Mouse (Mus musculus) spleen, adult 12 weeks (tissue): Measurements from ENCODE around the gene Olfr193.
"Not testable (repeated sequence)": the region's sequence is repeated elsewhere in the genome, so short reads cannot be mapped to it uniquely, and the experiment has no call there.

Experiments
- DNase-seq: peaks from one replicate; pipeline ENCODE4 v3.0.0; 2022; ENCODE audit warnings: low spot score

Gene Olfr193

DNA sequence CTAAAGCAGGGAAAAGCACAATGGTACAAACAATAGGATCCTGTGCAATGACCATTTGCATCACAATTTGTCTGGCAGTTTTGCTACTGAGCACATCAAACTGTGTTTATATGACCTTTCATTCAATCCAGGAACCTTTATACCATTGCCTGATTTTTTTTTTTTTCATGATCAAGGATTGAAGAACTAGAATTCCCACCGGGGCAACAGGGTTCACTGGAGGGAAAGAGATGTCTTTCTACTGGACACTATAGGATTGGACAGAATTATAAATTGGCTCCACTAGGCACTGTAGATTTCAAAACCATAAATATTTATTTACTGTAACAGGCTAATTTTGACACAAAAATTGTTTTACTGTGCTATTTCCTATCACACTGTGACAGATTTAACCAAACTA is at the start of gene Olfr193:
Gene Olfr193 (minus strand): TSS at position 101 of the 400 bp plus-strand sequence.
- no peak for DNase-seq

DNA sequence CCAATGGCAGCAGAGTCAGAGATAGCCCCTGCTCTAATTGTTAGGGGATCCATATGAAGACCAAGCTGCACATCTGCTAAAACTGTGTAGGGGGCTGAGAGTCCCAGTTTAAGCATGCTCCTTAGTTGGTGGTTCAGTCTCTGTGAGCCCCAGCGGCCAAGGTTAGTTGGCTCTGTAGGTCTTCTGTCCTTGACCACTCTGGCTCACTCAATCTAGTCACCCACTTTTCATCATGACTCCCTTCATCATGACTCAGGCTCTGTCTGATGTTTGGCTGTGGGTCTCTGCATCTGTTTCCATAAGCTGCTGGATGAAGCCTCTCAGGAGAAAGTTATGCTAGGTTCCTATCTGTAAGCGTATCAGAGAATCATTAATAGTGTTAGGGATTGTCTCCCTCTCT is 40.3 kb upstream of the Olfr193 start:
- DNase-seq: no peak

DNA sequence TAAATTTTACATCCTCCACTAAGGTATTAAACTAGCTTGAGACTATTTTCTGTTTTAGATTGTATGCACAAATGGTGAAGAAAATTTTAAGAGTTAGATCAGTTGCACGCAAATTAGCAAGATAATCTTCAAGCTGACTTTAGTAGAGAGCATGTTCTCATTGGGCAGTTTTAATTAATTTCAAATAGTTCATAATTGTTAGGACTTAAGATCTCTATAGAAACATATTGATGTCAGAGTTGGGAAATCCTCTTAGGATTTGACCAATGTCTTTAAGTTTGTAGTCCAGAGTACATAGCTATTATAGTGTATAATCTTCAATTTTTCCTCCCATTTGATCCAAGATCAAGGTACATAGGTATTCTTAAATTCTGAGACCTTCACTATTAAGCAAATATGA is 35.1 kb upstream of the Olfr193 start, which contains the start of gene Olfr195:
Gene Olfr195 (plus strand): TSS at position 301 of the 400 bp plus-strand sequence.
- no peak for DNase-seq

DNA sequence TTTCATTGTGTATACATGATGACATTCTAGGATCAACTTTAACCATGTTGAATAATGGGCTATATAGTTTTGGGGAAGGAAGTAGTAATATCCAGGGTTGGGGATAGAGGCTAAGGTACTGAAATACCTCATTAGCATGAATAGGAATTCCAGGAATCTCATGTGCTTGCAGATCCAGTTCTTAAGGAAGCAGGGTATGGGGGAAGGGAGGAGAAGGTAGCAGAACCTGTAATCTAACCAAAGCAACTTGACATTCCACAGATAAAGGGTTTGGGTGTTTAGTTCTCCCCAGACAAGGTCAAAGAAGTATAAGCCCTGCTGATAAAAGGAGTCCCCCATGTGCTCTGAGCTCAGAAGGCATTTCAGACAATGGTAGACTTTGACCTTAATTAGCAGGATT is 29.4 kb upstream of the Olfr193 start:
- DNase-seq: no peak

DNA sequence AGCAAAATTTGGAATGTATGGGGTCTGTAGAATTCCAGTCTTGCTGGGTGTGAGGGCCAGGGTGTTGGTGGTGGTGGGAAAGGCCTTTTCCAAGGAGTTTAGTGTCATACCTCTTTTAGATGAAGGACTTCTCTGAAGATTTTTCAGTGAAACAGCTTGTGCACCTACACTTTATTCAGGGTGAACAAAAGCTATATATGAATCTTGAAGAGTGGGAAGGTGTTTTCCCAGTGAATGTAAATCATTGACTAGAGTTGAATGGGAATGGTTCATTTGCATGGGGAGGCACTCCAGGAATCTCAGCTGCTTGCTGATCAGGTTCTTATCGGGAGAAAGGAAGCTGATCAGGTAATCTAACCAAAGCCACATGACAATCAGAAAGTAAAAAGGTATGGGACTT is 19.1 kb upstream of the Olfr193 start:
- DNase-seq: no peak

DNA sequence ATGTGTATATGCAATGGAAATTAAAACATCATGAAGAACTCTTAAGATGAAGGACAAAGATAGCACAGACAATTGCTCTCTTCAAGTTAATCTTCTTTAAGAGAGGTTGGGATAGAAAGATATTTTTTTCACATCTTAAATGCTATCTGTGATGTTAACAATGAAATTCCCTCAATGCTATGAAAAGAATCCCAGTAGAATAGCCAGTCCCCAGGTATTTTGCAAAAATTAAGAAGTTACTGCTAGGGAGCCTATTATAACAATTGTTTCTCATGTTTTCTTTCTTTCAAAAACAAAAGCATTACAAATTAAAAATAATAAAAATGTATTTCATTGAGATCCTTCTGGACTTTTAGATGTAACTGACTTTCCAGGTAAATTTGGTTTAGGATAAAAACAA is 9.3 kb upstream of the Olfr193 start, which contains the start of gene Olfr194:
Gene Olfr194 (minus strand): TSS at position 101 of the 400 bp plus-strand sequence.
- DNase-seq: no peak

DNA sequence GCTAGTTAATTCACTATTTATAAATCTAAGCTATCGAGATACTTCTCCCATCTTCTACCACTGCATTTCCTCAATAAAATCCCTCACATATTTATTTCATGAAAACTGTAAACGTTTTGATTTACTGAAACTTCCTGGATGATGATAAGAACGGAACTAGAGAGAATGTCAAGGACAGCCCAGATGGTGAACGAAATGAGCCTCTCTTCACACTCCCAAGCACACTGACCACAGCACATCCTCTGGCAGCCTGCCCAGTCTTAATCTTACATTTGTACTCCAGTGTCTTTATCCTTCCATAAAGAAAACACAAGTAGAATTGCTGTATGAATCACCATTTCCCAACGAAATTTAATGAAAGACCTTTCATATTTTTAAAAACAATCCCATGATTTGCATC is 3.2 kb downstream of the Olfr193 start:
- DNase-seq: not testable (repeated sequence)

DNA sequence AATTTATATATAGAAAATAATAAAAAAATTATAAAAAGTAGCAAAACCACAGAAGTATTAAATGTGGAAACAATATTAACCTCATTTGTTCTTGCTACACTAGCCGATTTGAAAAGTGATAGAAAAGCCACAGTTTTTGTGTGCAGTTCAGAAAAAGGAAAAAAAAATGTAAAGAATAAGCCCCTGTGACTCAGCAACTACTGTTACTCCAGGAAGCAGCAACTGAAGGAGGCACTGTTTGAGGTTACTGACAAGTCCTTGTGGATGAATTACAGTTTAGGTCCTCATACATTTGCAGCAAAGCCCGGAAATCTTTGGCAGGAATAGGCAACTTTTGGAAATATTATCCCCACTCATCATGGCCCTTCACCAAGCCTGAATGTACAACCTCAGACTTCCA is 6.4 kb downstream of the Olfr193 start:
- no peak for DNase-seq

DNA sequence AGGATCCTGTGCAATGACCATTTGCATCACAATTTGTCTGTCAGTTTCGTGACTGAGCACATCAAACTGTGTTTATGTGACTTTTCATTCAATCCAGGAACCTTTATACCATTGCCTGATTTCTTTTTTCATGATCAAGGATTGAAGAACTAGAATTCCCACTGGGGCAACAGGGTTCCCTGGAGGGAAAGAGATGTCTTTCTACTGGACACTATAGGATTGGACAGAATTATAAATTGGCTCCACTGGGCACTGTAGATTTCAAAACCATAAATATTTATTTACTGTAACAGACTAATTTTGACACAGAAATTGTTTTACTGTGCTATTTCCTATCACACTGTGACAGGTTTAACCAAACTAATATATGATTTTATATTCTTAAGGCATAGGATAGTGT is 22.0 kb downstream of the Olfr193 start, which contains the start of gene Olfr191:
Gene Olfr191 (minus strand): TSS at position 101 of the 400 bp plus-strand sequence.
- DNase-seq: not testable (repeated sequence)

DNA sequence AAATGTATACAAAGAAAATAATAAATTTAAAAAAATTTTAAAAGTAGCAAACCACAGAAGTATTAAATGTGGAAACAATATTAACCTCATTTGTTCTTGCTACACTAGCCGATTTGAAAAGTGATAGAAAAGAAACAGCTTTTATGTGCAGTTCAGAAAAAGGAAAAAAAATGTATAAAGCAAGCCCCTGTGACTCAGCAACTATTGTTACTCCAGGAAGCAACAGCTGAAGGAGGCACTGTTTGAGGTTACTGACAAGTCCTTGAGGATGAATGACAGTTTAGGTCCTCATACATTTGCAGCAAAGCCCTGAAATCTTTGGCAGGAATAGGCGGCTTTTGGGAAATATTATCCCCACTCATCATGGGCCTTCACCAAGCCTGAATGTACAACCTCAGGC is 30.6 kb downstream of the Olfr193 start:
- not testable (repeated sequence) for DNase-seq

DNA sequence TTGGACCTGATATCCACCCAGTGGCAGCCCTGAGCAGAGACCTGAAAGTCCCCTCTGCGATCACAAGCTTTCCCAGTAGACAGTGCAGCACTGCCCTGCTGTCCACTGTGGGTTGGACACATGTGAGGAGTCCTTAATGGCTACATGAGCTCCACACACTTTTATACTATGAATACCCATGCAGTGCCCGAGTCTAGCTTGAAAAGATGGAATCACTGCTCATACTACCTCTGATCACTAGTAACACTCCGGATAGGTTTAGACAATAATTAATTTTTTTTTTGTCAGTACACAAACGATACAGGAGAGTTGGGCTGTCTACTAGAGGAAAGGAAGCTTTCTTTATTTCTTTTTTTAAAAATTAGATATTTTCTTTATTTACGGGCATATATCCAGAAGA is 33.8 kb downstream of the Olfr193 start, which contains the start of gene Olfr190:
Gene Olfr190 (minus strand): TSS at position 101 of the 400 bp plus-strand sequence.
- no peak for DNase-seq

DNA sequence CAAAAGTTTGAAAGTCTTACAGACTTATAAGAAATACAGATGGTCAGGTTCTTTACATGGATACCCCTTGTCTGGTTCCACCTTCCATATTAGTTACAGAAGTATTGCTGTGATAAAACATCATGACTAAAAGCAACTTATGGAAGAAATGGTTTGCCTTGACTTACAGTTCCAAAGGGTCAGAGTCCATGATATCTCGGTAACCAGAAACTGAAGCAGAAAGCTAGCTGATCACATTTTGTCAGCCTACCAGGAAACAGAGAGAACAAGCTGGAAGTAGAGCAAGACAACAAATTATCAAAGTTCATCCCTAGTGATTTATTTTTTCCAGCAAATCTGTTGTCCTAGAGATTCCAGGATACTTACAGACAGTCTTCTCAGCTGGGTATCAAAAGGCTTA is 38.2 kb downstream of the Olfr193 start:
- DNase-seq: no peak

DNA sequence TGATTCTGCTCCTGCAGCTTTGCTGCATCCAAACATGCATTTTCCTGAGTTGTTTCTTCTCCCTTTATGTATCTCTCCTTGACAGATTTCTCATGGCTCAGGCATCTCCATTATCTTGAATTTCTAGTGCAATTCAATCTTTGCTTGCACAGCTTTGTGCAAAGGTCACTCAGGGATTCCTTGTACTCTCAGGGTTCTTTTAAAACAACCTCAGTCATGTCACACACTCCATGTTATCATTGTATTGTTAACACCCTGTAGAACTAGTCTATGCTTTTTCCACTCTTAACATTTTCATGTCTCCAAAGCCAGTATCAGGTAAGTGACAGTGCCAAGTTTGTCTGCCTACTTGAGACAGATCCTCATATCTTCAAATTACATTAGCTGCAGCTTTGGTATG is 39.9 kb downstream of the Olfr193 start:
- DNase-seq: no peak

DNA sequence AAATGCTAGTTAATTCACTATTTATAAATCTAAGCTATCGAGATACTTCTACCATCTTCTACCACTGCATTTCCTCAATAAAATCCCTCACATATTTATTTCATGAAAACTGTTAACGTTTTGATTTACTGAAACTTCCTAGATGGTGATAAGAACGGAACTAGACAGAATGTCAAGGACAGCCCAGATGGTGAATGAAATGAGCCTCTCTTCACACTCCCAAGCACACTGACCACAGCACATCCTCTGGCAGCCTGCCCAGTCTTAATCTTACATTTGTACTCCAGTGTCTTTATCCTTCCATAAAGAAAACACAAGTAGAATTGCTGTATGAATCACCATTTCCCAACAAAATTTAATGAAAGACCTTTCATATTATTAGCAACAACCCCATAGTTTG is 49.3 kb downstream of the Olfr193 start:
- not testable (repeated sequence) for DNase-seq
